Mouse (Mus musculus): ENCODE measurements around the gene Olfr441. TPM values are rescaled to one million over a fixed set of nuclear protein-coding genes. Genes with fewer than 3 reads are reported as not detected.
"Not testable (repeated sequence)": the region's sequence is repeated elsewhere in the genome, so short reads cannot be mapped to it uniquely, and the experiment has no call there.

Olfr441 gene
- polyA plus RNA-seq (2015; fragmentation: Nextera tagmentation; extraction: Ambion mirVana), result not detected in 2 replicates

- not testable (repeated sequence) for H3K27me3 ChIP-seq (ENCODE audit: insufficient read depth, low read length); H3K36me3 ChIP-seq (replicated peaks; ENCODE audit: insufficient read depth, low read length); H3K4me1 ChIP-seq (ENCODE audit: insufficient read depth); H3K4me2 ChIP-seq (ENCODE audit: low read depth, low read length); H3K4me3 ChIP-seq (ENCODE audit: low read depth, low read length); H3K9me3 ChIP-seq (ENCODE audit: low read length); DNase-seq; ATAC-seq; H3K9ac ChIP-seq (replicated peaks); H3K27ac ChIP-seq (ENCODE audit: low read depth)
- WGBS (ENCODE audit: insufficient replicate concordance), result 64% methylated on average over 1 of the region's 1 CpGs
These were observed at the start of gene Olfr441 for GRCm38 (mm10) chr6:43106069-43106468. TSS of gene Olfr441 (plus strand) at chr6:43106369.

DNA sequence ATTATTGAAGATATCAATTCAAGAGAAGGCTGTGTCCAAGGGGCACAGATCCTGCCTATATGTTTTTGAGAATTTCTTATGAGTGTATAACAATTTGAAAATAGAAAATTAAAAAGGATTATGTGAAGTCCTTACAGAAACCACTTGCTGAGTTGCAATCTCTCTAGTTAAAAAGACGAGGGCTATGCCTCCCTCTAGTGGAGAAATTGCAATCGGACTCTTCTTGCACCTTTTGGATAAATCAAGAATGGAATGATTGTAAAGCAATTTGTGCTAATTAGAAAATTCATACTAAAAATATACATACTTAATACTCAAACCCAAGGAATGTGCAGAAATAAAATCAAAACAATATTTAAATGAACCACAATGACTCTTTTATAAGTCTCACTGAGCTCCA, 27.4 kb upstream of the Olfr441 start:
- no peak for ATAC-seq
- Histone ChIP-seq H3K27me3 (ENCODE audit: insufficient read depth, low read length) (no peaks in the 10 kb centered on the region), H3K4me1 (ENCODE audit: insufficient read depth) (no peaks in the 10 kb centered on the region), H3K9ac (replicated peaks) (no peak overlapping the region), H3K4me3 (ENCODE audit: low read depth, low read length) (no peak overlapping the region), H3K4me2 (ENCODE audit: low read depth, low read length) (no peak overlapping the region), H3K9me3 (ENCODE audit: low read length) (no peaks in the 10 kb centered on the region), H3K36me3 (replicated peaks; ENCODE audit: insufficient read depth, low read length) (no peaks in the 10 kb centered on the region), H3K27ac (ENCODE audit: low read depth) (no peak overlapping the region)
- TF ChIP-seq EP300 (IDR thresholded peaks at IDR 0.05; ENCODE audit: low read depth) (no peak), CTCF (IDR thresholded peaks at IDR 0.05; ENCODE audit: low read depth) (0 out of 2 replicates have a peak, but pooled peaks have one; percentile 18)
- 14% methylated on average over 2 of the region's 2 CpGs for WGBS (ENCODE audit: insufficient replicate concordance)
- DNase-seq, result no peak

GRCm38 (mm10) chr6:43081405-43081804, 24.8 kb upstream of the Olfr441 start:
- not testable (repeated sequence) for H3K9me3 ChIP-seq (ENCODE audit: low read length); H3K4me2 ChIP-seq (ENCODE audit: low read depth, low read length); H3K27me3 ChIP-seq (ENCODE audit: insufficient read depth, low read length); H3K4me1 ChIP-seq (ENCODE audit: insufficient read depth); H3K27ac ChIP-seq (ENCODE audit: low read depth); H3K9ac ChIP-seq (replicated peaks); DNase-seq; H3K36me3 ChIP-seq (replicated peaks; ENCODE audit: insufficient read depth, low read length); H3K4me3 ChIP-seq (ENCODE audit: low read depth, low read length); ATAC-seq

DNA sequence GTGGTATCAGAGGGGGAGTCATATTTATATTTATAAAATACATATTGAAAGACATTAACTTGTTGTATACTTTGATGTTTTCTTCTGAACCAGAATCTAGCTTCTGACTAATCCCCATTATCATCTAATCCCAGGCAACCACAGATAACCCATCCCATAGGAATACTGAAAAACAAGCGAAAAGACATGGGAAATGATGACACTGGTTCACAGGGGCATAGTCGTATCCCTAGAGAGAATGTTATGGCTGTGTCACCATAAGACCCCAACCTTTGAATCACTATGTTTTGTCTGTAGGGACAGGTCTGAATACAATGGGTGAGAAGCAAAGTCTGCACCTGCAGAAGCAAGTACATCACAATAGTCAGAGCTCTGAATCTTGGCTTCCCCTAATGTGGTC, 40.1 kb downstream of the Olfr441 start, which contains the start of gene Olfr237-ps1:
Gene Olfr237-ps1 (plus strand): TSS at position 301 of the 400 bp plus-strand sequence.
- not testable (repeated sequence) for ATAC-seq

GRCm38 (mm10) chr6:43159502-43159901, 53.3 kb downstream of the Olfr441 start:
- 29% methylated on average over 1 of the region's 1 CpGs for WGBS (ENCODE audit: insufficient replicate concordance)

More for the DNA sequence above, 40.1 kb downstream of the Olfr441 start, which contains the start of gene Olfr237-ps1:
- not testable (repeated sequence) for H3K9ac ChIP-seq (replicated peaks); H3K4me3 ChIP-seq (ENCODE audit: low read depth, low read length); H3K27me3 ChIP-seq (ENCODE audit: insufficient read depth, low read length); DNase-seq; H3K27ac ChIP-seq (ENCODE audit: low read depth); H3K4me1 ChIP-seq (ENCODE audit: insufficient read depth); H3K9me3 ChIP-seq (ENCODE audit: low read length); H3K36me3 ChIP-seq (replicated peaks; ENCODE audit: insufficient read depth, low read length); H3K4me2 ChIP-seq (ENCODE audit: low read depth, low read length)
- 59% methylated on average over 2 of the region's 2 CpGs for WGBS (ENCODE audit: insufficient replicate concordance)

DNA sequence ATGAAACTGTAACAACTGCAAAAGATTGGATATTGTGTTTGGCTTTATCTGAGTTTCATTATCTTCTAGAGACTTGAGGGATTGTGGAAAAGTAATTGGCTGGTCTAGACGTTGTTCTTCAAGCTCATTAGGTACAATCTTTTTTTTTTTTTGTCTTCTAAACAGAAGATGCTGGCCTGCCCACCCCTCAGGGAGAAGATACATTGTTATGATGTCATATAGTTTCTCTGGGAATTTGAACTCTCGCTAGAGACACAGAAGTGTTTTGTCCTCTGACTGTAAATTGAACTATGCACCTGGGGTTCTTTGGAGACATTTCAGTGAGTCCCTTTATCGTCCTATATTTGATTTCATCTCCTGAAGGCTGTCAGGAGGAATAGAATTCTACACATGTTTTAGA, 56.8 kb downstream of the Olfr441 start, which contains the start of gene Olfr437:
Gene Olfr437 (plus strand): TSS at position 301 of the 400 bp plus-strand sequence.
- Histone ChIP-seq H3K9ac (replicated peaks) (no peak within 1 kb of the TSS), H3K4me2 (ENCODE audit: low read depth, low read length) (no peak within 1 kb of the TSS), H3K27ac (ENCODE audit: low read depth) (no peak within 1 kb of the TSS), H3K27me3 (ENCODE audit: insufficient read depth, low read length) (no peaks in the 10 kb centered on the region), H3K4me1 (ENCODE audit: insufficient read depth) (no peaks in the 10 kb centered on the region), H3K36me3 (replicated peaks; ENCODE audit: insufficient read depth, low read length) (no peaks in the 10 kb centered on the region), H3K9me3 (ENCODE audit: low read length) (no peaks in the 10 kb centered on the region), H3K4me3 (ENCODE audit: low read depth, low read length) (no peak within 1 kb of the TSS)
- no peak for DNase-seq
- no peak for ATAC-seq
- TF ChIP-seq CTCF (IDR thresholded peaks at IDR 0.05; ENCODE audit: low read depth) (no peak), EP300 (IDR thresholded peaks at IDR 0.05; ENCODE audit: low read depth) (no peak)
- 55% methylated on average over 3 of the region's 3 CpGs for WGBS (ENCODE audit: insufficient replicate concordance)

More at GRCm38 (mm10) chr6:43159502-43159901, 53.3 kb downstream of the Olfr441 start:
- H3K27ac ChIP-seq (ENCODE audit: low read depth), result no peak overlapping the region
- TF ChIP-seq EP300 (IDR thresholded peaks at IDR 0.05; ENCODE audit: low read depth), result no peak
- no peak for TF ChIP-seq CTCF (IDR thresholded peaks at IDR 0.05; ENCODE audit: low read depth)
- no peak overlapping the region for H3K4me3 ChIP-seq (ENCODE audit: low read depth, low read length)
- no peak for DNase-seq
- no peaks in the 10 kb centered on the region for H3K36me3 ChIP-seq (replicated peaks; ENCODE audit: insufficient read depth, low read length)
- no peak for ATAC-seq
- no peak overlapping the region for H3K4me2 ChIP-seq (ENCODE audit: low read depth, low read length)
- H3K9me3 ChIP-seq (ENCODE audit: low read length), result no peaks in the 10 kb centered on the region
- no peak overlapping the region for H3K9ac ChIP-seq (replicated peaks)
- H3K4me1 ChIP-seq (ENCODE audit: insufficient read depth), result no peaks in the 10 kb centered on the region
- H3K27me3 ChIP-seq (ENCODE audit: insufficient read depth, low read length), result no peaks in the 10 kb centered on the region

GRCm38 (mm10) chr6:43167246-43167645, 61.1 kb downstream of the Olfr441 start:
- H3K36me3 ChIP-seq (replicated peaks; ENCODE audit: insufficient read depth, low read length), result no peaks in the 10 kb centered on the region
- H3K27me3 ChIP-seq (ENCODE audit: insufficient read depth, low read length), result no peaks in the 10 kb centered on the region
- no peak overlapping the region for H3K4me2 ChIP-seq (ENCODE audit: low read depth, low read length)
- TF ChIP-seq EP300 (IDR thresholded peaks at IDR 0.05; ENCODE audit: low read depth), result no peak
- TF ChIP-seq CTCF (IDR thresholded peaks at IDR 0.05; ENCODE audit: low read depth), result no peak
- no peaks in the 10 kb centered on the region for H3K9me3 ChIP-seq (ENCODE audit: low read length)
- H3K4me3 ChIP-seq (ENCODE audit: low read depth, low read length), result no peak overlapping the region
- ATAC-seq (no peak), DNase-seq (no peak)
- WGBS (ENCODE audit: insufficient replicate concordance), result 87% methylated on average over 4 of the region's 4 CpGs
- H3K4me1 ChIP-seq (ENCODE audit: insufficient read depth), result no peaks in the 10 kb centered on the region
- no peak overlapping the region for H3K27ac ChIP-seq (ENCODE audit: low read depth)
- no peak overlapping the region for H3K9ac ChIP-seq (replicated peaks)

Other genes with a start within 250 kb of the Olfr441 start
- not detected in 2 replicates for gene Olfr448, start 215.9 kb upstream of the Olfr441 start, polyA plus RNA-seq (2015; fragmentation: Nextera tagmentation; extraction: Ambion mirVana)
- not detected in 2 replicates for gene Olfr447, start 197.5 kb upstream of the Olfr441 start, polyA plus RNA-seq (2015; fragmentation: Nextera tagmentation; extraction: Ambion mirVana)
- gene Olfr446, start 185.0 kb upstream of the Olfr441 start, polyA plus RNA-seq (2015; fragmentation: Nextera tagmentation; extraction: Ambion mirVana), result not detected in 2 replicates
- not detected in 2 replicates for gene Olfr444, start 157.3 kb upstream of the Olfr441 start, polyA plus RNA-seq (2015; fragmentation: Nextera tagmentation; extraction: Ambion mirVana)
- not detected in 2 replicates for gene Olfr237-ps1, start 40.2 kb downstream of the Olfr441 start, polyA plus RNA-seq (2015; fragmentation: Nextera tagmentation; extraction: Ambion mirVana)
- gene Olfr437, start 56.9 kb downstream of the Olfr441 start, polyA plus RNA-seq (2015; fragmentation: Nextera tagmentation; extraction: Ambion mirVana), result not detected in 2 replicates
- gene Olfr13, start 65.8 kb downstream of the Olfr441 start, polyA plus RNA-seq (2015; fragmentation: Nextera tagmentation; extraction: Ambion mirVana), result not detected in 2 replicates
- gene Olfr435, start 90.8 kb downstream of the Olfr441 start, polyA plus RNA-seq (2015; fragmentation: Nextera tagmentation; extraction: Ambion mirVana), result not detected in 2 replicates
- gene Olfr434, start 106.7 kb downstream of the Olfr441 start, polyA plus RNA-seq (2015; fragmentation: Nextera tagmentation; extraction: Ambion mirVana), result not detected in 2 replicates
- not detected in 2 replicates for gene Olfr47, start 125.2 kb downstream of the Olfr441 start, polyA plus RNA-seq (2015; fragmentation: Nextera tagmentation; extraction: Ambion mirVana)
- gene Arhgef5, start 159.2 kb downstream of the Olfr441 start, polyA plus RNA-seq (2015; fragmentation: Nextera tagmentation; extraction: Ambion mirVana), result 2.6 and 3.1 TPM in 2 replicates
- gene Nobox, start 203.2 kb downstream of the Olfr441 start, polyA plus RNA-seq (2015; fragmentation: Nextera tagmentation; extraction: Ambion mirVana), result not detected in 2 replicates